Comparison of ENCODE assay signal across 22 mouse cellular contexts in the genomic region with DNA sequence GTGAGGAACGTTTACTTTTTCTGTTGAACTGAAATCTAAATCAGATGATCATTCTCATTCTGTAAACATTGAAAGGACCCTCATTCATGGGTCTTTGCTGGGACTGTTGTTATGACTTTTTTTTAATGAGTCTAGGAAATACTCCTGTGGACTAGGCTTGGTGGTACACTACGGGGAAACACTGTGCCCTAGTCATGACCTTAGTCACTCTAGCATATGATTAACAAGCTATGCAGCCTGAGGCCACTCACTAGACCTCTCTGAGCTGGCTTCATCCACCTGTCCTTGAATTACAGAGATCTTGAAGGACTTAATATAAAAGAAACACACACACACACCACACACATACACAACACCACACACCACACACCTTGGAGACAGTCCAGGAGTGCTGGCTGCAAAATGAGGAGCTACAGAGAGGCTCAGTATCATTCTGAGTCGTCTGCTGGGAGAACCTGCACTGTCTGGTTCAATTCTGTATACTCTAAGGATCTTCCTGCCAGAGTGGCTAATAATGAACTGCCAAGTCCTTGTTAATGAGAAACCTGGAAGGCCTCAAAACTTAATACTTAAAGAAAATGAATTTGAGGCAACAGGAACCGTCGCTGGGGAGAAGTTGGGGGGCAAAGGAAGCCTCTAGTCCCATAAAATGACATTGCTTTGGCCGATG.
"Had no signal": no experiment of that assay in that cellular context is flagged by ENCODE, and none has a peak within 500 bp of the region (broad histone marks: within the 10 kb centered on the region; RNA-seq: fewer than 3 reads in every experiment).

No protein-coding gene starts in this region.

- H3K27ac ChIP-seq: intestine, embryonic 15.5 days; layer of hippocampus, adult 2 months; limb, embryonic 10.5 days; limb, embryonic 13.5 days; liver, embryonic 12.5 days; liver, embryonic 15.5 days; lung, embryonic 15.5 days; macrophage; midbrain, embryonic 12.5 days; neural tube, embryonic 13.5 days; stomach, postnatal 0 days had no signal

- H3K36me3 ChIP-seq: intestine, embryonic 15.5 days; limb, embryonic 10.5 days; limb, embryonic 13.5 days; liver, embryonic 12.5 days; liver, embryonic 15.5 days; lung, embryonic 15.5 days; midbrain, embryonic 12.5 days; neural tube, embryonic 13.5 days had no signal

- ATAC-seq: hindbrain, embryonic 16.5 days; intestine, embryonic 15.5 days; liver, embryonic 12.5 days; midbrain, embryonic 16.5 days had no signal

- DNase-seq: layer of hippocampus, adult 9-11 months; liver; lung, adult 18-20 months; lung, postnatal 10 days; right cerebral cortex, postnatal 14 days; right cerebral cortex, postnatal 4 days; thymus, adult 2 months; thymus, postnatal 14 days had no signal

- H3K27me3 ChIP-seq: intestine, embryonic 15.5 days; limb, embryonic 13.5 days; liver, embryonic 12.5 days; liver, embryonic 15.5 days; lung, embryonic 15.5 days; midbrain, embryonic 12.5 days; neural tube, embryonic 13.5 days had no signal

- H3K9ac ChIP-seq: intestine, embryonic 15.5 days; limb, embryonic 13.5 days; liver, embryonic 12.5 days; liver, embryonic 15.5 days; lung, embryonic 15.5 days; midbrain, embryonic 12.5 days; neural tube, embryonic 13.5 days had no signal

- H3K4me3 ChIP-seq: intestine, embryonic 15.5 days; layer of hippocampus, adult 2 months; limb, embryonic 10.5 days; limb, embryonic 13.5 days; liver, embryonic 12.5 days; liver, embryonic 15.5 days; lung, embryonic 15.5 days; midbrain, embryonic 12.5 days; myocyte; neural tube, embryonic 13.5 days had no signal

- H3K4me1 ChIP-seq: limb, embryonic 10.5 days; limb, embryonic 13.5 days; liver, embryonic 12.5 days; liver, embryonic 15.5 days; lung, embryonic 15.5 days; midbrain, embryonic 12.5 days; neural tube, embryonic 13.5 days had no signal

- H3K9me3 ChIP-seq: intestine, embryonic 15.5 days; limb, embryonic 10.5 days; liver, embryonic 12.5 days; liver, embryonic 15.5 days; lung, embryonic 15.5 days; midbrain, embryonic 12.5 days; neural tube, embryonic 13.5 days had no signal

- H3K4me2 ChIP-seq: intestine, embryonic 15.5 days; limb, embryonic 13.5 days; liver, embryonic 12.5 days; liver, embryonic 15.5 days; lung, embryonic 15.5 days; midbrain, embryonic 12.5 days; neural tube, embryonic 13.5 days had no signal
